Mouse (Mus musculus) testis, postnatal 14 days (tissue): ENCODE results near the gene Aacs.
A peak's percentile ranks its signal among the peaks of the same experiment; 100 is the strongest.

Source experiments
- DNase-seq: peaks from one replicate; pipeline ENCODE4 v3.0.0; 2021; ENCODE audit warnings: low spot score

Gene Aacs

GRCm38 (mm10) chr5:125493093-125493423 lies 17.4 kb downstream of the Aacs start:
- DNase-seq, result no peak

GRCm38 (mm10) chr5:125495655-125496054 lies 20.0 kb downstream of the Aacs start:
- DNase-seq, result no peak

GRCm38 (mm10) chr5:125497821-125498600 lies 22.4 kb downstream of the Aacs start:
- no peak for DNase-seq

- no peak for DNase-seq
These were observed 25.9 kb downstream of the Aacs start for GRCm38 (mm10) chr5:125501505-125501904.

- no peak for DNase-seq
These were observed 26.6 kb downstream of the Aacs start for GRCm38 (mm10) chr5:125502186-125502585.

GRCm38 (mm10) chr5:125503628-125504027 lies 28.0 kb downstream of the Aacs start:
- DNase-seq, result no peak

GRCm38 (mm10) chr5:125504692-125505091 lies 29.1 kb downstream of the Aacs start:
- DNase-seq, result no peak

GRCm38 (mm10) chr5:125505968-125506367 lies 30.4 kb downstream of the Aacs start:
- DNase-seq, result no peak

- peak; percentile 43 for DNase-seq
These were observed 32.0 kb downstream of the Aacs start for GRCm38 (mm10) chr5:125507582-125507981.

GRCm38 (mm10) chr5:125508006-125508405 lies 32.4 kb downstream of the Aacs start:
- DNase-seq, result no peak

GRCm38 (mm10) chr5:125509541-125509940 lies 33.9 kb downstream of the Aacs start:
- DNase-seq, result peak; percentile 62

- no peak for DNase-seq
These were observed 39.4 kb downstream of the Aacs start for GRCm38 (mm10) chr5:125515006-125515405.

- no peak for DNase-seq
These were observed 43.0 kb downstream of the Aacs start for GRCm38 (mm10) chr5:125518640-125519039.

GRCm38 (mm10) chr5:125520930-125521590 lies 45.4 kb downstream of the Aacs start:
- DNase-seq, result no peak

GRCm38 (mm10) chr5:125523361-125523760 lies 47.7 kb downstream of the Aacs start:
- no peak for DNase-seq

GRCm38 (mm10) chr5:125525516-125525915 lies 49.9 kb downstream of the Aacs start:
- no peak for DNase-seq

- peak; percentile 74 for DNase-seq
These were observed 50.9 kb downstream of the Aacs start for GRCm38 (mm10) chr5:125526464-125526863.

GRCm38 (mm10) chr5:125529109-125529508 lies 53.5 kb downstream of the Aacs start:
- peak; percentile 69 for DNase-seq

GRCm38 (mm10) chr5:125531634-125532033 lies 56.0 kb downstream of the Aacs start, which contains the start of gene Tmem132b:
Gene Tmem132b, plus strand, starts transcription at chr5:125531774.
- no peak for DNase-seq

- DNase-seq, result no peak
These were observed 56.6 kb downstream of the Aacs start for GRCm38 (mm10) chr5:125532191-125532544.

- no peak for DNase-seq
These were observed 57.1 kb downstream of the Aacs start for GRCm38 (mm10) chr5:125532545-125533224.

GRCm38 (mm10) chr5:125533225-125533900 lies 57.7 kb downstream of the Aacs start:
- no peak for DNase-seq
